Mouse (Mus musculus): ENCODE measurements around the gene Akp3. TPM values are rescaled to one million over a fixed set of nuclear protein-coding genes. Genes with fewer than 3 reads are reported as not detected.

Akp3 gene
- not detected in 2 replicates for polyA plus RNA-seq (2012; rRNA removed)

DNA sequence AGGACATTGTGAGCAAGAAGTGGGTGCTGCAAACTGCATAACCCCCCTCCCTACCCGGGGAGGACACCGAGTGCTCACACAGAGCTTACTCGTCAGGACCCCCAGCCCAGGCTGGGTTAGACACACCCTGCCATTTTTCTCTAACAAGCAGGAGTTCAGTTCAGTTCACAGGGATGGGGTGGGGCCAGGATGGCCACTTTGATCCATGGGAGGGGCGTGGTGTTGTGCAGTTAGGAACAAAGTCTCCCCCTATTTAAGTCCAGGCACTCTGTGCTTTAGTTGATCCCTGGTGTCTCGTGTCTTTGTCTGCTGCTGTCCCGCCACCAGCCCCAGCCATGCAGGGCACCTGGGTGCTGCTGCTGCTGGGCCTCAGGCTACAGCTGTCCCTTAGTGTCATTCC lies at the start of gene Akp3:
Gene Akp3 (plus strand): TSS at position 301 of the 400 bp plus-strand sequence.

DNA sequence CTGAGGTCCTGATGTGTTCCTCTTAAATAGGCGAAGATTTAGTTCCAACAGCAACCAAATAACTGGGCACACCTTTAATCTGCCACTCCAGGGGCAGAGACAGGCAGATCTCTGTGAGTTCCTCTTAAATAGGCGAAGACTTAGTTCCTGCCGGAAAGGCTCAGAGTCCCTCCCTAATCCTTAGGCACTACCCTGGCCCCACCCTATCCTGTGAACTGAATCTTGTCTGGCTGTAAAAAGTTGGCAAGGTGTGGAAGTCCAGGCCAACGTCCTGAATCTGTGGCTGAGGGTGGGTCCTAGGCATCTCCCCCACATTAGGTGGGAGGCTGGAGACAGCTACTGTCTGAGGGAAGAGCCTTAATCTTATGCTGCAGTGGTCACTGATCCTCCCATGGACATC lies 34.9 kb upstream of the Akp3 start, which contains the start of gene Alppl2:
Gene Alppl2 (minus strand): TSS at position 101 of the 400 bp plus-strand sequence.

DNA sequence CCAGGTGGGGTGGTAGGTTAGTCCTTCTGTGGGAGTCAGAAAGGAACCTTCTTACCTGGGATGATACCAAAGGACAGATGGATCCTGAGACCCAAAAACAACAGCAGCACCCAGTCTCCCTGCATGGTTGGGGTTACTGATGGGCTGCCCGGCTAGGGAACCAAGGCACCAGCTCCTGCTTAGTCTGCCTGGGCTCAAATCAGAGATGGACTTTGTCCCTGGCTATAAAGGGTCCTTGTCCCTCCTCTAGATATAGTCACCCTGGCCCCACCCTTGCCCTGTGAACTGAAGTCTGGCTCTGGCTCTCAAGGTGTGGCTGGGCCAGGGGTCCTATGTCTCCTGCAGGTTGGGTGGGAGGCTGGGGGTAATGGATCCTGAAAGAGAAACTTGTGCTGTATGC lies 23.4 kb upstream of the Akp3 start, which contains the start of gene Alpi:
Gene Alpi (minus strand): TSS at position 196 of the 400 bp plus-strand sequence.

DNA sequence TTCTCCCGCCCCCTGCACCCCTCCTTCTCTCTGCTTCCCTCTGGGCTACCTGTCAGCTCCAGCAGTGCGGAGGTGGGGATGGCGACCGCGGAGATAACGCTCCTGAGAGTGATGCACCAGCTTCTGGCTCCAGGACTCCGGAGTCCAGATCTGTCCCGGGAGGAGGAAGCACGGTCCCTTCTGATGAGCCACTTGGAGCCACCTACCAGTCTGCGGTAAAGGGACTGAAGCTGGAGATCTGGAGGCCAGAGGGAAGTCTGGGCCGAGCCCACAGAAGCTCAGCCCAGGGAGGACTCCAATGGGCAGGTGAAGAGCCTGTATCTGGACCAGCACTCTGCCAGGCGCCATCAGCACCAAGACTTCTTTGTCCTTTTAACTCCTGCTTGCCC lies 31.4 kb downstream of the Akp3 start, which contains the start of gene Ecel1:
Gene Ecel1 (minus strand): TSS at position 323 of the 389 bp plus-strand sequence.

Other genes starting within 250 kb of the Akp3 start
- 0.02 TPM in 1 of 2 replicates, not detected in the other for gene Alppl2, start 35.0 kb upstream of the Akp3 start, polyA plus RNA-seq (2012; rRNA removed)
- 0.59 TPM in 1 of 2 replicates, not detected in the other for gene Alpi, start 23.4 kb upstream of the Akp3 start, polyA plus RNA-seq (2012; rRNA removed)
- 0.08 and 0.12 TPM in 2 replicates for gene Ecel1, start 31.5 kb downstream of the Akp3 start, polyA plus RNA-seq (2012; rRNA removed)
- gene Prss56, start 58.3 kb downstream of the Akp3 start, polyA plus RNA-seq (2012; rRNA removed), result not detected in 2 replicates
- not detected in 2 replicates for gene Chrnd, start 65.6 kb downstream of the Akp3 start, polyA plus RNA-seq (2012; rRNA removed)
- gene Chrng, start 79.7 kb downstream of the Akp3 start, polyA plus RNA-seq (2012; rRNA removed), result not detected in 2 replicates
- gene Eif4e2, start 88.9 kb downstream of the Akp3 start, polyA plus RNA-seq (2012; rRNA removed), result 37.1 and 39.0 TPM in 2 replicates
- 0.09 and 0.14 TPM in 2 replicates for gene Efhd1, start 139.4 kb downstream of the Akp3 start, polyA plus RNA-seq (2012; rRNA removed)
- gene Gigyf2, start 202.0 kb downstream of the Akp3 start, polyA plus RNA-seq (2012; rRNA removed), result 21.6 and 23.8 TPM in 2 replicates